Mouse (Mus musculus): ENCODE results near the gene Cdk4.

DNA sequence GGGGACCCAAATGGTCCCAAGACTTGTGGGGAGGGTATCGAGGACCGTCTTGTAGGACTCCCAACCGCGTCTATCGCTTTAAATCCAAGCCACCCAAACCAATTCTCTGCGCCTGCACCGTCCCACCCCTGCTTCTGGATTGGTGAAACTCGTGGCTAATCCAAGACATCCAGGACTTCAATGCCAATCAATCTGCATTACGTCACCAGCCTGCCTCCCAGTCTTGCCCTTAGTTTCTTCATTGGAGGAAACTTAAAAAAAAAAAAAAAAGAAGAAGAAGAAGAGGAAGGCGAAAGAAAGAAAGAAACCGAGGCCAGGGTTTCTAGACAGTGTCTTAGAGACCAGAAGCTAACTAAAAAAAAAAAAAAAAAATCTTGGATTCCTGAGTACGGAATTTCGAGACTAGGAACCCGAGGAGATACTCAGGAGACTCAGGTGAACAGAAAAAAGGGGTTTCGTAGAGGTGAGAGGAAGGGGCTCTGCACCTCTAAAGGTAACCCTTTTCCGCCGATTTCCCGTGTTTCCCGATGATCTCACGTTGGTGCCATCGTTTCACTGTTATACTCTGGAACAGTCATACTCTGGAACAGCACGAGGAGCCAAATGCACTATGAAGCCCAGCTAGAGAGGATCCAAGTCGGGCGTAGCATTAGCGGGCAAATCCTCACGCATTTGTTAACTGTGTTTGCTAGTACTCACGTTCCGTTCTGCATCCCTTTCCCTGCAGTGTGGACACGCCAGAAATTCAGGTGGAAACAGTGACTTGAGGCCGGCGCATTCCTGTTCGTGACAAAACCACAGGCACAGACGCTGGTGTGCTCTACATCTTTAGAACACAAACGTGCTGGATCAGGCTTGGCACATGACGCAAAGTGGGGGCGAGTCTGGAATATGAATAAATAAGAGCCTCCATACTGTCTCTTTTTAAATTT, 7.1 kb downstream of the Cdk4 start, which contains the start of gene Tspan31:
- TF ChIP-seq CTCF (IDR thresholded peaks at IDR 0.05; ENCODE audit: borderline replicate concordance, insufficient read depth, low read depth, low read length) (no peak), POLR2A (IDR thresholded peaks at IDR 0.05; ENCODE audit: borderline replicate concordance, insufficient read depth, low read length) (peak; percentile 74; the same call in 1 of the 2 replicates)

Measured in cerebellum, adult 2 months (tissue).